Mouse (Mus musculus): ENCODE measurements around the gene Trmt112. TPM values are rescaled to one million over a fixed set of nuclear protein-coding genes. Genes with fewer than 3 reads are reported as not detected.

Gene Trmt112
- polyA plus RNA-seq, 2 experiments from 2014 or later: 214 to 232 TPM

DNA sequence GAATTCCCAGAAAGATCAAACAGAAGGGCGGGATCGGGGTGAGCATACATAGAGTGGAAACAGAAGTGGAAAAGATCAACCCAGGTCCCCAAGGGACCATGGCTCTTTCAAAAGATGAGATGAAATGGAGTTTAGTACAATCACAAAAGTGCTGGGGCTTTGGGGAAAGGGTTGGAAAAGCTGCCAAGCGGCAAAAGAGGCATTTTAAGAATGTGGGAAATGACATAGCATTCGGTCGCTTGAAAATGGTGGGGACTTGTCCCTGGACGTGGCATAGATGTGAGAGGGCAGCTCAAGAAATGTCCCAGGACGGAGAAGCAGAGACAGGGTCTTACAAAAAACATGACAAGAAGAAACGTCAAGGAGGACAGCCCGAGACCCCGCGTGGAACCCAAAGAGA, 477 bp upstream of the Trmt112 start:
- ATAC-seq: no peak

DNA sequence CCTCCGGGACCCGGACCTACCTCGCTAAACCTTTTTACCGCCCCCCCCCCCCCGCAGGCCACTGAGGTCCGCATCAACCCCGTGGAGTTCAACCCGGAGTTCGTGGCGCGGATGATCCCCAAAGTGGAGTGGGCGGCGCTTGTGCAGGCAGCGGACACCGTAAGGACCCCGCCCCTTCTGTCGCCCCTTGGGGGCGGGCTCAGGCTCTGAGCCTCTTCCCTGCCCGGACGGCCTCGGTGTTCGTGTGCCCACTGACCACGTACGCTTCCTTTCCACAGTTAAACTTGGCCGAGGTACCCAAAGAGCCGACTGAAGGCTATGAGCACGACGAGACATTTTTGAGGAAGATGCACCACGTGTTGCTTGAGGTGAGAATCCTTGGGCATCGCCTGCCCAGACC, 808 bp downstream of the Trmt112 start:
- peak; percentile 9 for ATAC-seq

DNA sequence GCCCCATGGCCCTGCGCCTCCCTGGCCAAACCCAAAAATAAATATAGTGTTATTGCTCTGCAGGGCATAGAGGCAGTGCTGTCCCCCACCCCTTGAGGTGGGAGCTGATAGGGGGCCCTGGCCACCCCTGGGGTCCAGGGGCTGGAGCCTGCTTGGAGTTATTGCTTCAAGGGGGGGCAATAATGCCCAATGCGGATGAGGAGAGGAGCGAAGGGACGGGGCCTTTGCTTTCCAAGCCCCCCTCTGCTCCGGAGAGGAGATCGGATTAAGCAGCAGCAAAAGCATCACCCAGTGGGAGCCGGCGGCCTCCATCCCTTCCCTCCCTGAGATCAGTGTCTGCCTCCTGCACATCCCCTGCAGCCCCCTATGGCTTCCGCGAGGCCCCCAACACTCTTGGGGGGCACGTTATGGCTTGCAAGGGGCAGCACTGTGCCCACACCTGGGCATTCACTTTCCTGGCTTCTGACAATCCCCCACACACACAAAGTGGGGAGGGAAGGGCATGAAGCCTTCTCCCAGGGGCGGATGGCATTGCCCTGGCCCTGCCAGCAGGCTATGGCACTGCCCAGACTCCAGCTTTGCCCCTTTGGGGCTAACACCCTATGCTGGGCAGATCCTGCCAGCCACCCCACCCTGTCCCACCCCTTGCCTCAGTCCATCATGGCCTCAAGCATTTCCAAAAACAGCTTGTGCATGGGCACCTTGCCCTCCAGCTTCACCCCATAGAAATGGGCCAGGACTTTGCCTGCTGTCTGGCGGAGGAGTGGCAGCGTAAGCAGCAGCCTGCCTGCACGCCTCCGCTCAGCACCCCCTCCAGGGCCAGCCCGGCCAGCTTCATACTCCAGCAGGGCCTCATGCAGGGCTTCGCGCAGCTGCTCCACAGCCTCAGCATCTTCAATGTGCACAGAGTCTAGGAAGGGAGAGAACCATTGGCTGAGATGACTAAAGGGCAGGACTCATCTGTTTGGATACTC, 1.9 kb downstream of the Trmt112 start:
- no peak for ATAC-seq

DNA sequence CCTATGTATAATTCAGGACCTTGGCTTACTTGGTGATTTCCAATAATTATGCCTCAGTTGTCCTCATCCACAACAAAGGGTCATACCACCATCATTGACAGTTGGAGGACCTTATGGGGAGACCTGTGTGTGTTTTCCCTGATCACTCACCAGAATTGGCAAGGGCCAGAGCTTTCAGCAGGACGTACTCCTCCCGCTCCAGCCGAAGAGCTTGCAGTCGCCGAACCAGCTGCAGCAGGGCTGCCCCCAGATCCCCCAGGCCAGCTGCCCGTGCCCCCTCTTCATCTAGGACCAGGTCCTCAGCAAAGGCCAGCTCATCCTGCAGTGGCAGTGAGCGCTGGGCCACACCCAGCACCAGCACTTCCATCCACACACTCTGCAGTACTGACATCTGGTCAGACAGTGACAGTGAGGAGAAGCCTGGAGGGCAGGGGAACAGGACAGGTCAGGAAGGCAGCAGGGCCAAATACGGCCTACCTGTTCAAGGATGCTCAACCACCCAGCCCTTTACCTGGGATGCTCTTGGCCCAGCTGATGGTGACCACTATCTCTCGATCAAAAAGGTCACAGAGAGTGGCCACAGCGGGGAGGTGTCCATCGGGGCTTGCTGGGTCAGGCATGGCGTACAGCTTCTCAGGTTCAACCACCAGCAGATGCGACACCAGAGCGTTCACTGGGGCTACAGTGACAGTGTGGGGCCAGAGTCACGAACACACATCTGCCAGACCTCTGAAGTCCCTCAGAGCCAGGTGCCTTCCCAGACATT, 2.9 kb downstream of the Trmt112 start:
- no peak for ATAC-seq

DNA sequence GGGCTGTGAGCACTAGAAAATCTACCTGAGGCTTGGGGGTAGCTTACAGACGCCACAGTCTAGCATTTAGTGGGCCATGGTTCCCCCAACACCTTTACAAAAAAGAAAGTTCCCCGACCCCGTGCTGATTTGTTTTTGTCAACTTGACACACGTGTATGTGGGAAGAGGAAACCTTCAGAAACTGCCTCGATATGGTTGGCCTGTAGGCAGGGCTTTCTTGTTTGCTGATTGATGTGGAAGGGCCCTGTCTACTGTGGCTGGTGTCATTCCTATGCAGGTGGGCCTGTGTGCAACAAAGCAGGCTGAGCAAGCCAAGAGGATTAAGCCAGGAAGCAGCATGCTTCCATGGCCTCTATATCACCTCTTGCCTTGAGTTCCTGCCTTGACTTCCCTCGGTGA, 3.5 kb downstream of the Trmt112 start:
- ATAC-seq: no peak

DNA sequence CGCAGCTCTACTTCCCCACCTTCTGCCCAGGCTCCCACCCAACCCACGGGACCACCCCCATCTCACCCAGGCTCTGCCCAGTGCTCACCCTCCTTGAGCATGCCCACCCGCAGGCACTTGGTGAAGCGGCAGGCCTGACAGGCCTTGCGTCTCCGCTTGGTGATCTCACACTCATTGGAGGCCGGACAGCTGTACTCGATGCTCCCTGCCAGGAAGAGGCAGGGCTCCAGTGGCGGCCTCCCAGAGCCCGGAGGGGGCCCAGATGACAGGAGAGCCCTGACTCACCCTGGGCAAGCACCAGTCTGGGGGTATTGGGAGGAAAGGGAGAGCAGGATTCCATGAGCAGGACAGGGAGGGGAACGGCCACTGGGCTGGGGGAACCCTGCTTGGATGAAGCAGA, 4.5 kb downstream of the Trmt112 start:
- no peak for ATAC-seq

DNA sequence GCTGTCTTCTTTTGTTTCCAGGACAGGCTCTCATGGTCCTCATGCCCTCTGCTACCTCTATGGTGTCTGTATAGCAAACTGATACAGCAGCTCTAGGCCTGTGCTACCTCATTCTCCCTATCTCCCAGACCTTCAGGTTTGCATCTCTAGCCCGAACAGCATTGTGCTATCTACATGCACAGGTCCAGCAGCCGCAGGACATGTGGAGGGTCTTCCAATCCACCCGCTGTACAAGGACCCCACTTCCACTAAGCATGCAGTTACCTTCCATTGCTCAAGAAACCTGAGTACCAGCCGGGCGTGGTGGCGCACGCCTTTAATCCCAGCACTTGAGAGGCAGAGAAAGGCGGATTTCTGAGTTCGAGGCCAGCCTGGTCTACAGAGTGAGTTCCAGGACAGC, 5.0 kb downstream of the Trmt112 start:
- ATAC-seq: no peak

DNA sequence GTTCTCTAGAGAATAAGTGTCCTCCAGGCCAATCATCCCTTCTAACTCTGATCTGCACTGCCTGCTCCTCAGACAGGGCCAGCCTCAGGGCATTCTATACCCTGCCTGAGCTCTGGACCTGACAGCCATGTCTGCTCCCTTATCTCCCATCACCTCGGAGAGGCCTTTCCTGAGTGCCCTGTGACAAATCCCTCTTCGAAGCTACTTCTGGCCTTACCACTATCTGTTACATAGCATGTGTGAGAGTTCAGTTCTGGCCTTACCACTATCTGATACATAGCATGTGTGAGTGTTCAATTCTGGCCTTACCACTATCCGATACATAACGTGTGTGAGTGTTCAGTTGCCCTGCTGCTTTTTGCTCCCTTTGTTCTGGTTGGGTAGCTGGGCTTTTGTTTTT, 5.8 kb downstream of the Trmt112 start:
- ATAC-seq: no peak

DNA sequence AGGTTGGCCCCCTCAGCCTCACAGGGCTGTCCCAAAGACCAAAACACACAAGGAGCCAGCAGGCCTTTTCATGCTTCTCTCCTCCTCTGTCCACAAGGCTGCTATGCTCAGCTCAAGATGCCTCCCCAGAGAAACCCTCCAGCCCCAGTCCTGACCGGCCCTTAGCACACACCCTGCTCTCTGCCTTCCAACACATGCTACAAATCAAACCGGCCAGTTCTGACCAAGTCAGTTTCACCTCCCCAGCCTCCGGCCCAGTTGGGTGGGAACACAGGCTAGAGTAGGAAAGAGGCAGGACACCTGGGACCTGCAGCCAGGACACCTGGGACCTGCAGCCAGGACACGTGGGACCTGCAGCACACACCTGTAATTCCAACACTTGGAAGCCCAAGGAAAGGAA, 7.0 kb downstream of the Trmt112 start:
- no peak for ATAC-seq

DNA sequence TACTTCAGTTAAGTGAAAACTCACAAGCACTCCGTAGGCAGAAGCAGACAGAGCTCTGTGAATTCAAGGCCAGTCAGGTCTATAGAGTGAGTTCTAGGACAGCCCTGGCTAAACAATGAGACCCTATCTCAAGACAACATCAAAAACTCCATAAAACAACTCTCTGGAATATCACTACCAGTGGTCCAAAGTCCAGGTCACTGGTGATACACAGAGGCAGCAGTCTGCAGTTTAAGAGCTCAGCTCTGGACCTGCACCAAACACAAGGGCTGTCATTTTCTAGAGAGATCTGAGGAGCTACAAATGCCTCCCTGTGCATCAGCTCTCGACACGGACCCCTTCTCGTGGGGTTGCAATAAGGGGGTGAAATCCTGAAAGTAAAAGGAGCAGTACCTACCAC, 8.8 kb downstream of the Trmt112 start:
- ATAC-seq: no peak

DNA sequence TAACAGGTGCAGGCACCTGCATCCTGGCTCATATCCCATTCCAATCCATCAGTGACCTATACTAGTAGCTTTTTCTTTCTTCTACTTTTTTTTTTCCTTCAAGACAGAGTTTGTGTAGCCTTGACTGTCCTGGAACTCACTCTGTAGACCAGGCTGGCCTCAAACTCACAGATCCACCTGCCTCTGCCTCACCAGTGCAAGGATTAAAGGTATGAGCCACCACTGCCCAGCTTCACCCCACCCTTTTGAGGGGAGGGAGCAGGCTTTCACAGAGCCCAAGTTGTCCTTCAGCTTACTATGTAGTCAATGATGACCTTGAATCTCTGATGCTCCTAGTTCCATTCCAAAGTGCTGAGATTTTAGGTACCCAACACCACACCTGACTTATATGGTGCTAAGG, 9.9 kb downstream of the Trmt112 start:
- ATAC-seq: no peak

DNA sequence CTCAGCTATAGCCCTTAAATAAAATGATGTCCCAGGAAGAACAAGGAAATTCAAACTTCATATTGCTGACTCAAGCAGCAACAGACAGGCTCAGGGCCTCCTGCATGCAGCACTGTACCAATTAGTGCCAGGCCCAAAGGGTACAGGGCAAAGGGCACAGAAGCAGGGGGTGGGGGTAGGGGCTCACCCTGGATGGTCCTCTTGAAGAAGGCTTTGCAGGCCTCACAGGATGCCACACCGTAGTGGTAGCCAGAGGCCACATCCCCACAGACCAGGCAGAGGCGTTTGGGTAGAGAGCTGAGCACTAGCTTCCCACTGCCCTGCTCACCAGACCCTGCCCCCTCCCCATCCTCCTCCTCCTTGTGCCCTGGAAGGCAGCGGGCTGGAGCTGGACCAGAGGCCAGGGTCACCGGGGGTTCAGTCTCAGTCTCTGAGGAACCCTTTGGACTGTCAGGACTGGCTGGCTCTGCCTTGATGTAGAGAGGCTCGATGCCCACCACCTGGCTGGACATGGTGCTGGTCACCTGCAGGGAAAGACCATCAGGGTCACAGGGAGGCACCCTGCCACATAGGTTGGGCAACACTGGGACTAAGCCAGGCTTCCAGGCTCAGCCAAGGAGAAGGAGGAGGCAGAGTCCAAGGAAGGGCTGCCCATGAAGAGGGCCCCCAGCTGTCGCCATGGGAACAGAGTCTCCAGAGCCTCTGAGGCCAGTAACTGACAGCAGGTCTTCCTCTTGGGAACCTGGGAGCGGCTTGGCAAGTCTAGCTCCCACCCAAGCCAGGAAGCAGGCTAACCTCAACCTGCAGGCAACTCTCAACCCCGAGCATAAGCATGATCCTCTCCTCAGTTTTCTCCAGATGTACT, 10.6 kb downstream of the Trmt112 start:
- ATAC-seq: no peak

DNA sequence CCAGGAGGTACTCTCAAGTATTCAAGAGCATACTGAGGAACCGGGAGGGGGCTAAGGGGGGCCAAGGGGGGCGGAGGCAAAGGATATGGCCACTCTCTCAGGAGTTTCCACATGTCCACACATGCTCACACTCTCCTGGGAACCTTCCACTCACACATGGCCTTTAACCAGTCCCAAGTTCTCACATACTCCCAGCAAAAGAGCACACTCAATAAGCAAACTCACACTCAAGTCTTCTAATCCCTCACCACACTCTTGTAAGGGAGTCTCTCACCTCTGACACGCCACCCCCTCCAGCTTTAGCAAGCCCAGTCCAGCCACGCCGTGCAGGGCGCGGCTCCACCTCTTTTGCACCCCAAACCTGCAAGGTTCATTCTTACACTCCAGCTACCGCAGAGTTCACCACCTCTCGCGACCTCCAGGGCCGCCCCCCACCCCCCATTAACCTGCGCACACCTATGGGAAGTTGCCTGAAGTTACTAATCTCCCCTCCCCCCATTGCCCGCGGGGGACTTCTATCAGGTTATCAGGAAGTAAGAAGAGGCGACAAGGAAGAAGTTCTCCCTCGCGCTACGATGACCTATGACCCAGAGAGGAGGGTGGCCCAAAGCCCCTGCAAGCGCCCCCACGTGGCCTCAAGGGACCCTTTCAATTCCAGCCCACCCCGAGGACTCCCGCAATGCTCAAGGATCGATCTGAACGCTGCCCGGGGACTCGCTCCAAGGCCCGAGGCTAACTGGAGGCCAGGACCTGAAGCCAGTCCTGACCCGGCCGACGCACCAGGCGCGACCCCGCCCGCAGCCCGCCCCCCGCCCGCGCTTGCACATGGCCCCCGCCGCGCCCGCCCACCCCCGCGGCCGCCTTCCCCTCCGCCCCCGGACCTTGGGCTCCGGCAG, 11.5 kb downstream of the Trmt112 start:
- ATAC-seq: no peak

DNA sequence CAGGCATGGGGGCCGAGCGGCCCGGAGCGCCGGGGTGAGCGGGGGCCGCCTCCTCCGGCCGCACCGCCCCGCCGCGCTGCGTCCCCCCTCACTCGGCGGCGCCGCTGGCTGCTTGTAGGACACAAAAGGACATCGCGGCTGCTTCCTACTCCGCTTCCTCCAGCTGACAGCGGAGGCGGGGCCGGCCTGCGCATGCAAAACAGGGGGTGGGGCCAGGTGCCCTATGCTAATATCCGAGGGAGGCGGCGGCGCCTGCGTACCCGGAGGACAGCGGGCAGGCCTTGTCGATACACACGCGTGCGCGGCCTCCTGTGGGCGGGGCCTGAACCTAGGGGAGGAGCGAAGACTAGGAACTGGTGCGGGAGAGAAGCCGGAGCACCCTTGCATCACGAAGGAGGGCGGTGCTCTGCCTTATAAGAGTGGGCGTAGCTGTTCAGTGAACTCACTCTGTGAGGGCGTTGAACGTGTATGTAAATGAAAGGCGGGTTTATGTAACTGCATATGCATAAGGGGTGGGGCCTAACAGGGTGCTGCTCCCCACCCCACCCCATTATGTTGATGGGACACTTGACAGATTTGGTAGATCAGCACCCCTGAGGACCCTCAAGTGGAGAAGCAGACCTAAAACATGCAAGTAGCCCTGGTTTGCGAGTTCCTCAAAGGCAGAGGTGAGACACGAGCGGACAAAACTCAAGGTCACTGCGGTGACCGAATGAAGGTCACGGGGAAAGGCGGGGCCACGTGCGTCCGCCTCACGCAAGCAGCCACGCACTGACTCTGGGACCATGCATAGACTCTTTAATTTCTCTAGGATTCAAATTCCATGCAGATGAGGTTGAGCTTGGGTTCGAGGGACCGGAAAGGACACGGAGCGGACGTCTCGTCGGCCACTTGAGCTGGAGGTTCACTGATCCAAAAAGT, 12.4 kb downstream of the Trmt112 start, which contains the start of gene Esrra:
Gene Esrra (minus strand): TSS at position 167 of the 921 bp plus-strand sequence.
- peak; percentile 94 for ATAC-seq

DNA sequence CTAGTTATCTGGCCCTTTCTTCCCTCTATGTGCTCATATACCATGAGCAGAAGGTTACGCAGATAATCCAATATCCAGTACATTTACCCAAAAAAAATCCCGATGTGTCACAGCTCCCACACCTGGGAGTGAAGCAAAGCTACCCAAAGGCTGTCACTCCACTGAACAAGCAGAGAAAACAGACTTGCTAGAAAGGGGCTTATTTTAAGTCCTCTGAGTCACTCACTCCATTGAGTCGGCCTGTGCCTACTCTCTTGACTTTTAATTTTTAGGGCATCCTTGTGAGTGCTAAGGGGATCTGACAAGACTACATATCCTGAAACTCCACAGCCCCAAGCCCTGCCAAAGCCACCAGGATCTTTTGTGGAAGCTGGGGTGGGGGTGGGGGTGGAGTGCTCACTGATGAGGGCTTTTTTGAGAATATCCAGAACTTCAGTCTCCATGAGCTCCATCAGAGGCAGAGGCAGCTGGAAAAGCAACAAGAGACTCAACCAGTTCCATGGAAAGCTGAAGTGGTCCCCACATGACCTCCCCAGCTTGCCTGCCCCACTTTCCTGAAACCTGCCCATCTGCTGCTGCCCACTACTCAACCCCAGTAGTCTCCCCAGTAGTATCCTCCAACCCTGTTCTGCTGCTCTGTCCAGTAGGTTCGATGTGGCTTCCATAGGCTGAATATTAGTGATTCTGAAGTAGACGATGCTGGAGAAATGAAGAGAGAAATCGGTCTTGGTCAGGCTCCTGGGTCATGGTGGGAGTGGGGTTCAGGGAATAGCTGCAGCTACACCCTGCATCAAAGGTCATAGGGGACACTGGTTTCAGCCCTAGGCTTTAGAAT, 13.6 kb downstream of the Trmt112 start:
- ATAC-seq: no peak

DNA sequence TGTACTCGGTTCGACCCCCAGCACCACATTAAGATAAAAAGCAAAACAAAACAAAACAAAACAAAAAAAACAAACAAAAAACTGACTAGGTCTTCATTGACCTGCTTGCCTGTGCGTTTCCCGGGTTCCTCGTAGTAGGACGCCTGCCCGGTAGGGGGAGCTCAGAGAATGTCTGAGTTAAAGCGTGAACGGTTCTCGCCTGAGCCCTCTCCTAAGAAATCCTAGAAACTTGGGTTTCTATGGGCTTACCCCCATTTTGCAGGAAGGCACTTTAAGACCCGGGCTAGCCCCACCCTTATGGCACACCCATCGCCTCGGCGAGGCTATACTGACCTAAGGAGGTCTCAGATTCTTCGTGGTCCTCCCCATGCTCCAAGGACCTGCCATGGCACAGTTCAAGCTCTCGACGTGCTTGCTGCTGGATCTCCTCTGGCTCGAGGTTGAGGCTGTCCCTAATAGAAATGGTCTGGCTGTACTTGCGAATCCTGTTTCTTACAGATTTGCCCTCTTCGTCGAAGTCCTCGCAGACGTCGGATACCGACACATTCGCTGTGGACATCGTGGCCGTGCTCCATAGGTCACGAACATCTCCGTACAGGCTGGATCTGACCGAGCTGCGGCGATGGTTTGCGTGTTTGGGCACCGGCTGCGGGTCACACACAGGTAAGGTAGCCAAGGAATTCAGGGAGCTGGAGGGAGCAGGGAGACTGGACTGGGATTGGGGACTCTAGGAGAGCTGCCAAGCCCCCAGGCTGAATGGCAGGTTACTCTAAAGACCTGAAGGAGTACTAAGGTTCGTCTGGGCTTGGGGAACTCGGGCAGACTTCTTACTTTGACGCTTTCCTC, 15.2 kb downstream of the Trmt112 start:
- ATAC-seq: no peak

DNA sequence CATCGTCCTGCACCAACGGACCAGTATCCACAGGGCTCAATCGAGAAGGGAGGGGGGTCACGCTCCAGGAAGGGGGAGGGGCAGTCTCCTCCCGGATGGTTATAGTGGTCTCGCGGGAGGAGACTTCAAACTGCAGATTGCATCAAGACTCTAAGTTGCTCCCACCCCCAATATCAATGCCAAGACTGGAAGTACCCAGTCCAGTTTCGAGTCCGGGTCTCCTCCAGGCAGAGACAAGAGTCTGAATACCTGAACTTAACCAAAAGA, 15.7 kb downstream of the Trmt112 start, which contains the start of gene Catsperz:
Gene Catsperz (minus strand): TSS at position 74 of the 267 bp plus-strand sequence.
- ATAC-seq: no peak

DNA sequence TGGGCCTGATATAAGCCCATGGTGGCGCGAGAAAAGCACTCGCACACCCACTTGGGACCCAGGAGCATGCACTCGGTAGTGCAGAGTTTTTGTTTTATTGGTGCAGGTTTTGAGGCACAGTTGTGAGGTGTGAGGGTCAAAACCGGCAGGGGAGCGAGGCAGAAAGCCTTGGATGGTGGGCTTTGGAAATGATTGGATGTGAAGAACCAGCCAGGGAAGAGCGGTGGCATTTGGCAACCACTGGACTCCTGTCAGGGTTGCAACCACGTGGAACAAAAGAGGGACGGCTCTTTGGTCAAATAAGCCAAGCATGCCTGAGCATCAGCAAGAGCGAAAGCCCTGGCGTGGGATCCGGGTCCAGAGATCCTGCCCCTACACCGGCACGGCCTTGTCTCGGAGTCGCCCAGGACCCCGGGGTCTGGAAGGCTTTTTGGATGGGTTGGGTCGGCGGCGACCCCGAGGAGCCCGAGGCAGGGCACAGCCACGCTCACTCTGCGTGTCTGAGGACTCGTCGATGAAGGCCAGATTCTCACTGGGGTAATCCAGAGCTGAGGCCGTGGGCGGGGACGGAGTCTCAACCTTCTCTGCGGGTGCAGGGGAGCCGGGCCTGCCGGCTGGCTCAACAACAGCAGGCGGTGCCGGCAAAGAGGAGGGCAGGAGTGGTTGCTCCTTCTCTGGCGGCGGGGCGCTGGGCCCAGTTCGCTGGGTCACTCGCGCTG, 16.3 kb downstream of the Trmt112 start:
- no peak for ATAC-seq
